Mouse (Mus musculus) cerebellum, adult 11 months (tissue): ENCODE results near the gene Gtf2ird1.
"Not testable (repeated sequence)": the region's sequence is repeated elsewhere in the genome, so short reads cannot be mapped to it uniquely, and the experiment has no call there.

Experiments
- DNase-seq: peaks from one replicate; pipeline ENCODE4 v3.0.0; 2022

Gtf2ird1 gene

GRCm38 (mm10) chr5:134397434-134398163 is 58.9 kb downstream of the Gtf2ird1 start:
- DNase-seq = no peak

DNA sequence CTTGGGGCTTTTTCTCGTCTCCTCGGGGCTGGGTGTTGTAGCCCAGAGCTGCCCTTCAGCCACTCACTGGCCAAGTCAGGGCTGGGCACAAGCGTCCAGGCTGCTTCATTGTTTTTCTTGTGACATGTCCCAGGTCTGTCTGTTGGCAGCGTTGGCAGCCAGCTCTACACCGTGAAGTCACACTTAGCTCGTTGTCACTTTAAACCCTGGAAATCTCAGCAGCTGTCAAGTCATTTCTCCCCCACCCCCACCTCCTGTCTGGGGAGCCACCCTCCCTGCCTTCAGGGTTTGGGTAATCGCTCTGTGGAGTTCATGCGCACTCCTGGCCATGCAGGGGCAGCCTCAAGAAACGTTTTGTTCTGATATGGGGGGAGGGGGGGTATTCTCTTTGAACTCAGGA is 60.0 kb downstream of the Gtf2ird1 start:
- no peak for DNase-seq

GRCm38 (mm10) chr5:134394624-134395023 is 61.9 kb downstream of the Gtf2ird1 start:
- no peak for DNase-seq

DNA sequence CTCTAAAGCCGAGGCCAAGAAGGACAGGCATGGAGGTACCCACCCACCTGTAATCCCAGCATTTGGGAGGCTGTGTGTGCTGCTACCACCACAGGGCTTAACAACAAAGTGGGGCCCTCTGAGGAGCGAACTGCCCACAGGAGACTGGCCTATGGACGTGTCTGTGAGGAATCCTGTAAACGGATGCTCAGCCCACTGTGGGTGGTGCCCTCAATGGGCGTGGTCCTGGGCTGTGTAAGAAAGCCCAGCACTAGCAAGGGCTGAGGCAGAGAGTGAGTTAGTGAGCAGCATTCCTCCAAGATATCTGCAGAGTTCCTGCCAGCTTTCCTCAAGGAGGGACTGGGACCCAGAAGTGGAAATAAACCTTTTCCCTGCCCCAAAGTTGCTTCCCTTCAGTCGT is 62.9 kb downstream of the Gtf2ird1 start:
- DNase-seq = no peak

DNA sequence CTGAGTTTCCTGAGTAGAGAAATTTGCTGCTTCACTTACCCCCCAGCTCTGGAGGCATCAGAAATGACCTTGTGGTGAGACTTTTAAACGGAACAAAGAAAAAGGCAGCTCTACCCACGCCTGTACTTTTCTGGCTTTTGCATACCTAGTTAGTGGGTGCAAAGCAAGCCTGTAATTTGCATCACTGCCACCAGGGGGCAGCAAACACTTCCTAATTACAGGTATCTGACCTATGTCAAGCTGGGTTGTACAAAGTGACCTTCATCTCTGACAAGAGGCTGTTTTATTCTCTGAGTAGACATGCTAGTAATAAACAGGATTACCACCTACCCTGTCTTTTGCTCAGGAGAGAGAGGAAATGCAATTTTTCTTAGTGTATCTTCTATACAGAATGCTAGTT is 71.4 kb downstream of the Gtf2ird1 start:
- peak; percentile 59 for DNase-seq

GRCm38 (mm10) chr5:134375256-134375655 is 81.3 kb downstream of the Gtf2ird1 start:
- no peak for DNase-seq

DNA sequence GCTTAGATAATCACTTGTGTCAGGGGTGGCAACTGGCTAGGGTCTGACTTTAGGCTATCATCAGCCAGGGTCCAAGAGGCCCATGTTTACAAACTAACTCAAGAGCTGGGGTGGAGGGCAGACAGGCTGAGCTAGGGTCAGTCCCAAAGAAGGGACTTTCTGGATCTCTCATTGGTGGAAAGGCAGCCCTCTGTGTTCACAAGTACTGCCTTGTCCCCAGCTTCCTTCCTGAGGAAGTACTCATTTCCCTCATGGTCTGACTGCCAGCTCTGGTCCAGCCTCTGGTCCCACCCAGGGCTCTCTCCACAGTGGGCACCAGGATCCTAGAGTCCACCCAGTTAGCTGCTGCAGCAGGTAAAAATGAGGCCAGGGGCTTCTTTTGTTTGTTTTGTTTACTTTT is 82.0 kb downstream of the Gtf2ird1 start:
- no peak for DNase-seq

DNA sequence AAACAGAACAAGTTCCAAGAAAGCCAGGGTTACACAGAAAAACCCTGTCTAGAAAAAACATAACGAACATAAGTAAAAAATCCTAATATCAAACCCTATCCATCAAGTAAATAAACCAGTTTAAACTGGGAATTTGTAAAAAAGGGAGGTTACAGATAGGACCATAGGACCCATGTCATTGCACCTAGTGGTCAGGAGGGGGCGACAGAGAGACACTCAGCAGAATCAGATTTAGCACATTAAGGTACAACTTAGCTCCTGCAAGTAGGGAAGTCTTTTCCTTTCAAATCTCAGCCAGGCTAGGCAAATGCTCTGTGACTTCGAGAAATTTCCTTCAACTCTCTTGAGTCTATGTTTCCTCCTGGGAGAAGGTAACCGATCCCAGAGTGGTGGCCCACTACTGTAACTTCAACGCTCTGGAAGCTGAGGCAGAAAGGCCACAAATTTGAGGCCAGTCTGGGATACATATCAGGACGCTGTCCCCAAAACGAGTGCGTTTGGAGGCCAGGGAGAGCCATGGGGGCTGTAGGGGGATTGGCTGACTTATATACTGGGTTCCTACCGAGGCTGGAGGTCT is 82.5 kb downstream of the Gtf2ird1 start:
- DNase-seq = peak; percentile 34

DNA sequence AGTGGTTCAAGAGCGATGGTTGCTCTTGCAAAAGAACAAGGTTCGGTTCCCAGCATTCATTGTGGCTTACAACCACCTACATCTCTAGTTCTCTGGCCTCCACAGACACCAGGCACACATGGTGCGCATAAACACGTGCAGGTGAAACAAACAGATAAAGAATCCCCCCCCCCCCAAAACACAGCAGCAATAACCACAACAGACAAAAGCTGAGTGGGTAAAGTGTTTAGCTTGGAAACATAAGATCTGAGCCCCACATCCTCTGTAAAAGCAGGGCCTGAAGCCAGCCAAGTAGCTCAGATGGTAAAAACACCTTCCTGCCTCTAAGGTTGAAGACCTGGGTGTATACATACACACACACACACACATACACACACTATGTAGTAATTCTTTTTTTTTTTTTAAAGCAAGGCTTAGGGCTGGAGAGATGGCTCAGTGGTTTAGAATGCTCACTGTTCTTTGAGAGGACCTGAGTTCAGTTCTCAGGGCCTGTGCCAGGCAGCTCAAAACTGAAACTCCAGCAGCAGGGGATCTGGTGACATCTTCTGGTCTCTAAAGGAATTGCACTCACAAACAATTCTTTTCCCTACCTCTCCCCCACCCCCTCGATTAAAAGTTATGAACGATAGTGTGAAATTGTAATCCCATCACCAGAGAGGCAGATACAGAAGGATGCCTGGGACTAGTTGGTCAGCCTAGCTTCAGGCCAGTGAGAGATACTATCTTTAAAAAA is 83.4 kb downstream of the Gtf2ird1 start:
- no peak for DNase-seq

- DNase-seq = no peak
Observed at GRCm38 (mm10) chr5:134371511-134372289, 84.8 kb downstream of the Gtf2ird1 start.

DNA sequence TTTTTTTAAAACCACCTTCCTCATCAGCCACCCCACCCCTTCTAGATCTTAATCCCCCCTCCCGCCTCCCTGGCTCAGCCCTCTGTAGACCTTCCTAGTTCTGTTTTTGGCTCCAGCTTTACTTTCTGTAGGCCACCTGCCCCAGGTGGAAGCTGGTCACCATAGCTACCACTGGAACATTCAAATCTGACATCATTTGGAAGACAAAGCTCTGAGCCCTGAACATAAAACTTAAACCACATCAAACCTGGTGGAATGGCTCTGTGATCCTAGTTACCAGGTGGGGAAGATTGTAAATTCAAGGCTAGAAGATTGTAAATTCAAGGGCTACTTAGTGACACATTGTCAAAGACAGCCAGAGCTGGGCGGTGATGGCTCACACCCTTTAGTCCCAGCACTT is 85.7 kb downstream of the Gtf2ird1 start:
- DNase-seq = no peak

- DNase-seq = no peak
Observed at GRCm38 (mm10) chr5:134359101-134359500, 97.4 kb downstream of the Gtf2ird1 start.

- not testable (repeated sequence) for DNase-seq
Observed at GRCm38 (mm10) chr5:134355372-134355771, 101.1 kb downstream of the Gtf2ird1 start.

DNA sequence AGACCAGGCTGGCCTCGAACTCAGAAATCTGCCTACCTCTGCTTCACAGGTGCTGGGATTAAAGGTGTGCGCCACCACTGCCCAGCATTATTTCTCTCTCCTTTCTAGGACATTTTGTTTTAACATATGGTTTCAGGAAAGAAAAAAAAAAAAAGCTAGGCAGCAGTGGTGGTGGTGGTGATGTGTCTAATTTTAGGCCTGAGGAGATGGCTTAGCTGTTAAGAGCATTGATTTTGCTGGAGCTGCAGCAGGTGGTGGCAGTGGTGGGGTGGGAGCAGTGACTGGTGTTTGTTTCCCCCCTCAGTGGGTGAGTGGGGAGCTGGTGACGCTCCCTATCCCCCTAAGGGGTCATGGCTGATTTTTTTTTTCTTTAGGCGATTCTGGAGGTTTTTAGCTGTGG is 103.4 kb downstream of the Gtf2ird1 start:
- DNase-seq = no peak

DNA sequence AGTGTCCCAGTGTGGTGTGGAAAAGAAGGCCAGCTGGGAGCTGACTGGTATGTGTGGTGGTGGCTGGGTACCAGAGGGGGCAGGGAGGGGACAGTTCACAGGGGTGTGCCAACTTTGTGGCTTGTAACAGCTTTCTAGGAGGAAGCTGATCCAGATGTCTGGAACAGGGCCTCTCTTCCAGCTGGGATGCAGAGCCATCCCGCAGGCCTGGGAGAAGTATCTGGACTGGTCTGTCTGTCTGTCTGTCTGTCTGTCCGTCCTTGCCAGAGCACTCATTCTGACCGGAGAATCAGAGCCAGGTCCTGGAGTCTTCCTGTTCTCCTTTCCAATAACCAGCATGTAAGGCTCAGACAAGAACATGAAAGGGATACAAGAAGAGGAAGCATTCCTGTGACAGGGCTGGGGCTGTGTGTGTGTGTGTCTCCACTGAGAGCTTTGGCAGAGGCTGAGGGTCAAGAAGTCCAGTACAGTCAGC is 104.0 kb downstream of the Gtf2ird1 start:
- no peak for DNase-seq

DNA sequence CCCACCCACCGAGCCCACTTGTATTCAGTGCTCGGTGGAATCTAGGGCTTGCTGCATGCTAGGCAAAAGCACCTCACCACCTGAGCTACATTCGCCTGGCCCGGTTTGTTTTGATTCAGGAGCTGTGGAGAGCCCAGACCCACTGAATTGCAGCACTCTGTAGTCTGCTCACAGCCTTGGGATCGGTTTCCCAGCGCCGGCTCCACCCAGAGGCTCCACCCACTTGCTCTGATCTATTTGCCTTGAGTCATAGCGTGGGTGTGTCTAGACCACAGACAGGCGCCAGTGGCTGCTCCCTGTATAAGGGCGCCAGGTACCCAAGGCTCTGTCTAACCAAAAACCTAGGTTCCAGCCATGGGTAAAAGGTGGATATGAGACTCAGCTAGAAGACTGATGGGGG is 105.9 kb downstream of the Gtf2ird1 start:
- peak; percentile 8 for DNase-seq

GRCm38 (mm10) chr5:134347066-134347465 is 109.5 kb downstream of the Gtf2ird1 start:
- no peak for DNase-seq

DNA sequence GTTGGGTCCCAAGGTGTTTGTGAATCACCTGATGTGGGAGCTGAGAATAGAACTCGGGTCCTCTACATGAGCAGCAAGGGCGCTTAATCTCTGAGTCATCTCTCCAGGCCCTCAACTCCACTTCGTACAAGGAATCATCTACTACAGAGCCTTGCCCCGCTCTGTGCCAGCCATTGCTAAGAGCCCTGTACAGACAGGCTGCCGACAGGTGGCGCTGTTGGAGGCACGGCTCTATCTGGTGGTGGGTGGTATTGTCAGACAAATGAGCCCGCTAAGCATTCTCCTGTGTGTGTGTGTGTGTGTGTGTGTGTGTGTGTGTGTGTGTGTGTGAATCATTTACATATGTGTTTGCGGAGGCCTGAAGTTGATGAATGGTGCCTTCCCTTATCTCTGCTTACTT is 111.1 kb downstream of the Gtf2ird1 start:
- DNase-seq = no peak

- DNase-seq = no peak
Observed at GRCm38 (mm10) chr5:134344076-134344475, 112.4 kb downstream of the Gtf2ird1 start.

DNA sequence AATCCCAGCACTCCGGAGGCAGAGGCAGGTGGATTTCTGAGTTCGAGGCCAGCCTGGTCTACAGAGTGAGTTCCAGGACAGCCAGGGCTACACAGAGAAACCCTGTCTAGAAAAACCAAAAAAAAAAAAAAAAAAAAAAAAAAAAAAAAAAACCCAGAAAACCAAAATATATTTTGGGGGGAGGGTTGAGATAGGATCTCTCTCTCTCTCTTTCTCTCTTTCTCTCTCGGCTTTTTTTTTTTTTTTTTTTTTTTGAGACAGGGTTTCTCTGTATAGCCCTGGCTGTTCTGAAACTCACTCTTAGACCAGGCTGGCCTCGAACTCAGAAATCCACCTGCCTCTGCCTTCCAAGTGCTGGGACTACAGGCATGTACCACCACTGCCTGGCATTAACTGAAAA is 113.0 kb downstream of the Gtf2ird1 start:
- not testable (repeated sequence) for DNase-seq

- DNase-seq = no peak
Observed at GRCm38 (mm10) chr5:134342503-134343205, 113.9 kb downstream of the Gtf2ird1 start.

DNA sequence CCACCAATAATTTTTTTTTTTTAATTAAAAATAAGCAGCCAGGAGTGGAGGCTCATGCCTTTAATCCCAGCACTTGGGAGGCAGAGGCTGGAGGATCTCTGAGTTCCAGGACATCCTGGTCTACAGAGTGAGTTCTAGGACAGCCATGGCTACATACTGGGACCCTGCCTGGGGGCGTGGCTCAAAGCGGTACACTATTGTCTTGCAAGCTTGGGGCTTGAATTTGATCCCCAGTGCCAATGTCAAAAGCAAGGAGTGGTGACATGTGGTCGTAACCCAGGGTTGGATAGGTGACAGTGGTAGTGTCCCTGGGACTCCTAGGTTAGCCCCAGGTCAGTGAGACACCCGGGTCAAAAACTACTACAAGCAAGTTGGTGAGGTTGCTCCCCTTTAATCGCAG is 114.8 kb downstream of the Gtf2ird1 start:
- DNase-seq = no peak

DNA sequence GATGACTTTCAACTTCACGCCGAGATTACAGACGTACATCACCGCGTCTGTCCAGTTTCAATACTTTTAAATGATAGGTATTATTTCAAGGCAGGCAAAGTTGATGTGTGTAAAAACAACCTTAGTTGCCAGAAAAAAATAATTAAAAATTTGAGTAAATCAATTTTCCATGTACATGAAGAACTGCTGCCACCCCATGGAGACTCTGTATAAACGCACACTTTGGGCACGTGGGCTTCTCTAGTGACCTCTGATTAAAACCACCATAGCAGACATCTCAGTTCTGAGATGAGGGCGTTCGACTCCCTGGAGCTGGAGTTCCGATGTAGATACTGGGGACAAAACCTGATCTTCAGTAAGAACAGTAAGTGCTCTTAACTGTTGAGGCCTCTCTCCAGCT is 115.2 kb downstream of the Gtf2ird1 start:
- no peak for DNase-seq
